Mouse (Mus musculus): Measurements from ENCODE around the gene Ankrd24. TPM values are rescaled to one million over a fixed set of nuclear protein-coding genes. Genes with fewer than 3 reads are reported as not detected.

The Ankrd24 gene
- total and polyA plus RNA-seq, 2 experiments from 2014 or later, result 9.1 to 48.5 TPM

DNA sequence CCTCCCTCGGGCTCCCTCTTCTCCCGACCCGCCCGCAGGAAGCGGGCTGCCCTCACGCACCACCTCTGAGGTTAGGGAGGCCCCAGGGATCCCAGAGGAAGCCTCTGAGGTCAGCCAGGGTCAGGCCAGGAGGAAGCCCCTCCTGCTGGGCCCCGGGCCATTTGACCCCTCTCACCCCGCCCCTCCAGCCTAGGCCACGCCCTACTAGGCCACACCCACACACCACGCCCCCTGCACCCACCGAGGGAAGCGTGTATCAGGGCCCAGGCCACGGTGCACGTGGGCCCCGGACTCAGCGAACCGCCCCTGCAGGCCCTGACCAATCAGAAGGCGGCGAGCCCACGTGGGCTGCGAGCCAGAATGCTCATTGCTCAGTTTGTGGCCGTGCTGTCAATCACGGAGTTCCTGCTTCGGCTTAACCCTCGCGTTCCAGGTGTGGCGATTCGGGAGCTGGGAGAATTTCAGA lies 27.6 kb upstream of the Ankrd24 start, which contains the start of gene Tle6:
Tle6 (minus strand) TSS at position 336 of the 466 bp plus-strand sequence.
- peak within 1 kb of the TSS; percentile 57 for H3K4me2 ChIP-seq (ENCODE audit: low read depth, low read length)
- peak within 1 kb of the TSS; percentile 54 for H3K27ac ChIP-seq (ENCODE audit: low read depth)
- no peak within 1 kb of the TSS for H3K9ac ChIP-seq (replicated peaks; ENCODE audit: low read depth, low read length)
- H3K4me1 ChIP-seq (ENCODE audit: control insufficient read depth, insufficient read depth), result peaks cover 39% of the 10 kb centered on the region
- WGBS, result under 1% methylated on average over 28 of the region's 28 CpGs
- DNase-seq (ENCODE audit: low spot score) (peak; percentile 88), ATAC-seq (ENCODE audit: insufficient read depth, low read depth) (peak; percentile 83)
- 0 out of 2 replicates have a peak, but pooled peaks cover 1% of the 10 kb centered on the region for H3K27me3 ChIP-seq (ENCODE audit: control insufficient read depth, insufficient read depth, low read length)
- H3K36me3 ChIP-seq (replicated peaks; ENCODE audit: control insufficient read depth, insufficient read depth, low read length), result no peaks in the 10 kb centered on the region
- no peaks in the 10 kb centered on the region for H3K9me3 ChIP-seq (replicated peaks; ENCODE audit: control insufficient read depth, low read length)
- TF ChIP-seq EP300 (IDR thresholded peaks at IDR 0.05; ENCODE audit: low read depth) (0 out of 2 replicates have a peak, but pooled peaks have one; percentile 60), CTCF (IDR thresholded peaks at IDR 0.05; ENCODE audit: low read depth) (no peak)
- H3K4me3 ChIP-seq (ENCODE audit: low read depth, low read length), result peak within 1 kb of the TSS; percentile 32

DNA sequence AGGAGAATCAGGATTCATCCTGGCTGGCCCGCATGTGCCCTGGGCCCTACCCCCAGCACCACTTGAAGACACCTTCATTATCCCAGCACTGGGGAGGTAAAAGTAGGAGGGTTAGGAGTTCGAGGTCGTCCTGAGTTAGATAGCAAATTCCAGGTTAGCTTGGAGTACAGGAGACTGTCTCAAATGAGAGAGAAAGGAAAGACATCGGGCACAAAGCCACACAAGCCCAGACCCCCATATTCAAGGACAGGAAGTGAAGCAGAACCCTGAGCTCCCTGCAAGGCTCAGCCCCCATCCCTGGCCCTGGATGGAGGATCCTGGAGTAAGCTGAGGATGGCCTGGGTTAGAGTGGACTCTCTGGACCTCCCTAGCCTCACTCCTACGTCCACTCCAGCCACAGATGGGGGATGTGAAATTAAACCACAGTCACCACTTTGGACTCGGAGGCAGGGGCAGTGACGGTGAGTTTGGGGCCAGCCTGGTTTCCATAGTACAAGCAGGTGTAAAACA lies 26.9 kb upstream of the Ankrd24 start:
- no peak overlapping the region for H3K27ac ChIP-seq (ENCODE audit: low read depth)
- no peaks in the 10 kb centered on the region for H3K27me3 ChIP-seq (ENCODE audit: control insufficient read depth, insufficient read depth, low read length)
- no peaks in the 10 kb centered on the region for H3K9me3 ChIP-seq (replicated peaks; ENCODE audit: control insufficient read depth, low read length)
- H3K4me1 ChIP-seq (ENCODE audit: control insufficient read depth, insufficient read depth), result peaks cover 33% of the 10 kb centered on the region
- peak overlapping the region; percentile 32 for H3K4me3 ChIP-seq (ENCODE audit: low read depth, low read length)
- DNase-seq (ENCODE audit: low spot score), result no peak
- no peak overlapping the region for H3K9ac ChIP-seq (replicated peaks; ENCODE audit: low read depth, low read length)
- WGBS, result 42% methylated on average over 7 of the region's 7 CpGs
- H3K4me2 ChIP-seq (ENCODE audit: low read depth, low read length), result peak overlapping the region; percentile 57
- no peaks in the 10 kb centered on the region for H3K36me3 ChIP-seq (replicated peaks; ENCODE audit: control insufficient read depth, insufficient read depth, low read length)
- TF ChIP-seq CTCF (IDR thresholded peaks at IDR 0.05; ENCODE audit: low read depth), result no peak
- TF ChIP-seq EP300 (IDR thresholded peaks at IDR 0.05; ENCODE audit: low read depth), result no peak
- ATAC-seq (ENCODE audit: insufficient read depth, low read depth), result no peak

DNA sequence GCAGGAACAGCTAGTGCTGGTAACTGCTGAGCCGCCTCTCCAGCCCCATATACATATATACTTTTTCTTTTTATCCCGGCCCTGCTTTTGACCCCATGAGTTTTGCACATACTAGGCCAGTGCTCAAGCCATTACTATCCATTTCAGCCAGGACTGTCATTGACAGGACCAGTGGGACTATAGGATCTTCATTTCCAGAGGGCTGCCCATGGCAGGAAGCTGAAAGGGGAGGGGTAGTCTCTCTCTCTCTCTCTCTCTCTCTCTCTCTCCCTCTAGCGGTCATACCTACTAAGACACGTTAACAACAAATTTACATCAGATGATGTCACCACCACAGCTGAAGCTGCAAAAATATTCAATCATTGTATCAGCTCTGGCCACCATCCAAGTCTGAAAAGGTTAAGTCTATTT lies 25.6 kb upstream of the Ankrd24 start:
- no peak overlapping the region for H3K4me2 ChIP-seq (ENCODE audit: low read depth, low read length)
- H3K4me1 ChIP-seq (ENCODE audit: control insufficient read depth, insufficient read depth), result peaks cover 25% of the 10 kb centered on the region
- no peaks in the 10 kb centered on the region for H3K36me3 ChIP-seq (replicated peaks; ENCODE audit: control insufficient read depth, insufficient read depth, low read length)
- H3K27ac ChIP-seq (ENCODE audit: low read depth), result peak overlapping the region; percentile 22; the same call in 1 of the 2 replicates
- H3K9ac ChIP-seq (replicated peaks; ENCODE audit: low read depth, low read length), result no peak overlapping the region
- H3K4me3 ChIP-seq (ENCODE audit: low read depth, low read length), result no peak overlapping the region
- TF ChIP-seq CTCF (IDR thresholded peaks at IDR 0.05; ENCODE audit: low read depth) (peak; percentile 73), EP300 (IDR thresholded peaks at IDR 0.05; ENCODE audit: low read depth) (no peak)
- ATAC-seq (ENCODE audit: insufficient read depth, low read depth) (no peak), DNase-seq (ENCODE audit: low spot score) (peak; percentile 91)
- 20% methylated on average over 4 of the region's 4 CpGs for WGBS
- H3K27me3 ChIP-seq (ENCODE audit: control insufficient read depth, insufficient read depth, low read length), result no peaks in the 10 kb centered on the region
- H3K9me3 ChIP-seq (replicated peaks; ENCODE audit: control insufficient read depth, low read length), result no peaks in the 10 kb centered on the region

DNA sequence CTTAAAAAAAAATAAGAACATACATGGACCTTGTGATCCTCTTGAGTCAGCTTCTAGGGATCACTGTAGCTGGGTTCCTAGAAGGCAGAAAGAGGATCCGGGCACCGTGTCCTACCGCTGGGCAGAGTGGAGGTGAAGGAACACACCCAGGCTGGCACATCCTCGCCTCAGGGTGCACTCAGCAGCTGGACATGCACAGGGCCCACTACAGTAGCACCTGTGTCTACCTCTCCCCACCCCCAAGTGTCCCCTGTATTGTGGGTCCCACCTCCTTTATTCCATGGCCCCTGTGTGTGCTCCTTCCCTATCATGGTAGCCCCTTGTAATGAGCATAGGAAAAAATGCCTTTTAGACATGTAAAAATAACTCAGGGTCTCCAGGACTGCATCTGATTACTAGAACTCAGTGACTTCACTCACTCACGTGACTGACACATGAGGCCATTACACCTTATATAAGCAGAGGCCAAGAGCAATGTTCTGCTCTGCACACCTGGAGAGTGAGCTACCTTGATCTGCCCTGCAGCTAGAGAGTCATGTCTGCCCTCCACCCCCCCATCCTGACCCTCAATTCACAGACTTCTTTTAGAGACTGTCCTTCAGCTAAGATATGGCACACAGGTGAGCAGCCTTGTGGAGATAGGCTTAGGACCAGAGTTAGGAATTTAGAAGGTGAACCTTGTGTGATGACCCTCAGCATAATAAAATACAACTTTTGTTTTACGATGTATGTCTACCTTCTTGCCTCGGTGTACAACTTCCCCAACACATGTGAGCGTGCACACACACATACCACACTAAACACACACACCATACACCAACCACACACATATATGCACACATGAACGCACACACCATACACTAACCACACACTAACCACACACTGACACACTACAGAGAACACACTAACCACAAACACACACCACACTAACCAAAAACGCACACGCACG lies 24.0 kb upstream of the Ankrd24 start:
- Histone ChIP-seq H3K4me1 (ENCODE audit: control insufficient read depth, insufficient read depth) (peaks cover 20% of the 10 kb centered on the region), H3K4me3 (ENCODE audit: low read depth, low read length) (no peak overlapping the region), H3K36me3 (replicated peaks; ENCODE audit: control insufficient read depth, insufficient read depth, low read length) (no peaks in the 10 kb centered on the region), H3K4me2 (ENCODE audit: low read depth, low read length) (peak overlapping the region; percentile 78), H3K27me3 (ENCODE audit: control insufficient read depth, insufficient read depth, low read length) (no peaks in the 10 kb centered on the region), H3K9me3 (replicated peaks; ENCODE audit: control insufficient read depth, low read length) (no peaks in the 10 kb centered on the region), H3K27ac (ENCODE audit: low read depth) (no peak overlapping the region), H3K9ac (replicated peaks; ENCODE audit: low read depth, low read length) (no peak overlapping the region)
- no peak for ATAC-seq (ENCODE audit: insufficient read depth, low read depth)
- no peak for TF ChIP-seq CTCF (IDR thresholded peaks at IDR 0.05; ENCODE audit: low read depth)
- no peak for TF ChIP-seq EP300 (IDR thresholded peaks at IDR 0.05; ENCODE audit: low read depth)
- no peak for DNase-seq (ENCODE audit: low spot score)
- 69% methylated on average over 12 of the region's 12 CpGs for WGBS

DNA sequence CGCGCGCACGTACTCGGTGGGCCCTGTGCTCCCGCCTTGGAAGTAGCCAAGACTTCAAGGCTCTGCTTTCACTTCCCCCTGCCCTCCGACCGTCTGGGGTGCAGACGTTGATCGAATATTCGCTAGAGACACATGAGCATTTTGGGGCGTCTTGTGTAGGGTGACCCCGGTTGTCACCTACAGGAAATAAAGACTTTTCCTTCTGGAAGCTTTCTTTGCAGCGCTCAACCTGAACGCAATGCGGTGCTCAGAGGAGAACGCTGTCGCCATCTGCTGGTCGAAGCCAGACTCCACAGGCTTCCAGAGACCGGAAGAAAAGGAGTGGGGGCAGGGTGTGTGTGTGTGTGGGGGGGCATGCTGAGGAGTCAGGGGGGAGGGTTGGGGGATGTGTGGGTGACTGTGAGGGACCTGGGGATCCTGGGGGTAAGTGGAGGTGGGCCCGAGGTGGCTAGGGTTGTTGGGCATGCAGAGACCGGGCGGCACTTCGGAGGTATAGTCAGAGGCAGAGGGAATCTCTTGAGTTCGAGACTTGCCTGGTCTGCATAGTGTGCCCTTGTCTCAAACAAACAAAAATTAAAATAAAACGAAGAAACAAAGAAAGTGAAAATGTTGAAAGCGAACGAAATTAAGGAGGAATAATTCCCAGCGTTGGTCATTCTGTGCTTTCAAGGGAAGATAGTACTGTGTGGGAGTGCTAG lies 23.2 kb upstream of the Ankrd24 start:
- TF ChIP-seq EP300 (IDR thresholded peaks at IDR 0.05; ENCODE audit: low read depth) (no peak), CTCF (IDR thresholded peaks at IDR 0.05; ENCODE audit: low read depth) (peak; percentile 89)
- H3K27me3 ChIP-seq (ENCODE audit: control insufficient read depth, insufficient read depth, low read length), result no peaks in the 10 kb centered on the region
- peak overlapping the region; percentile 78 for H3K4me2 ChIP-seq (ENCODE audit: low read depth, low read length)
- WGBS, result 17% methylated on average over 29 of the region's 29 CpGs
- ATAC-seq (ENCODE audit: insufficient read depth, low read depth) (peak; percentile 36), DNase-seq (ENCODE audit: low spot score) (peak; percentile 87)
- peak overlapping the region; percentile 84 for H3K27ac ChIP-seq (ENCODE audit: low read depth)
- H3K9ac ChIP-seq (replicated peaks; ENCODE audit: low read depth, low read length), result no peak overlapping the region
- peaks cover 17% of the 10 kb centered on the region for H3K4me1 ChIP-seq (ENCODE audit: control insufficient read depth, insufficient read depth)
- peak overlapping the region; percentile 37 for H3K4me3 ChIP-seq (ENCODE audit: low read depth, low read length)
- H3K9me3 ChIP-seq (replicated peaks; ENCODE audit: control insufficient read depth, low read length), result no peaks in the 10 kb centered on the region
- no peaks in the 10 kb centered on the region for H3K36me3 ChIP-seq (replicated peaks; ENCODE audit: control insufficient read depth, insufficient read depth, low read length)
